Mouse (Mus musculus): ENCODE data around the gene Trim67.
A peak's percentile ranks its signal among the peaks of the same experiment; 100 is the strongest.

Gene Trim67

DNA sequence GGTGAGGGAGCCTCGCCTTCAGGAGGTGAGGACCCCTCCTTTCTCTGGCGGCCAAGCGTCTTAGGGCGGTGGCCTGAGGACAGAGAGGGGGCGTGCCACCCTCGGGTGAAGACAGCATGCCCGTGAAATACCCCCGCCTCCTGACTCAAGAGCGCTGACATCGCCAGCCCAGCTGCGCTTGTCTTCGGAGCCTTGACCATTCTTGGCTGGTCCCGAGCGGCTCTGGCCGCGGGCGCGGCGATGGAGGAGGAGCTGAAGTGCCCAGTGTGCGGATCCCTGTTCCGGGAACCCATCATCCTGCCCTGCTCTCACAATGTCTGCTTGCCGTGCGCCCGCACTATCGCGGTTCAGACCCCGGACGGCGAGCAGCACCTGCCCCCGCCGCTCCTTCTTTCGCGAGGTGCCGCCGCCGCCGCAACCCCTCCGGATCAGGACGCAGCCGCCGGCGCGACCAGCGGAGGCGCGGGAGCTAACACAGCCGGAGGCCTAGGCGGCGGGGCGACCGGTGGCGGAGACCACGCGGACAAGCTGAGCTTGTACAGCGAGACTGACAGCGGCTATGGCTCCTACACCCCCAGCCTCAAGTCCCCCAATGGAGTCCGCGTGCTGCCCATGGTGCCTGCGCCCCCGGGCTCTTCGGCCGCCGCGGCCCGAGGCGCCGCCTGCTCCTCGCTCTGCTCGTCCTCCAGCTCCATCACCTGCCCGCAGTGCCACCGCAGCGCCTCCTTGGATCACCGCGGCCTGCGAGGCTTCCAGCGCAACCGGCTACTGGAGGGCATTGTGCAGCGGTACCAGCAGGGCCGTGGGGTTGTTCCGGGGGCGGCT is 981 bp downstream of the Trim67 start:
- DNase-seq (ENCODE audit: extremely low read depth, insufficient read length, low spot score): no peak

- no peak for DNase-seq (ENCODE audit: extremely low read depth, insufficient read length, low spot score)
Measured at GRCm38 (mm10) chr8:124794486-124794780, 1.5 kb downstream of the Trim67 start.

GRCm38 (mm10) chr8:124795781-124796488 is 3.0 kb downstream of the Trim67 start:
- no peak for DNase-seq (ENCODE audit: extremely low read depth, insufficient read length, low spot score)

GRCm38 (mm10) chr8:124800542-124800941 is 7.7 kb downstream of the Trim67 start:
- DNase-seq (ENCODE audit: extremely low read depth, insufficient read length, low spot score): no peak

DNA sequence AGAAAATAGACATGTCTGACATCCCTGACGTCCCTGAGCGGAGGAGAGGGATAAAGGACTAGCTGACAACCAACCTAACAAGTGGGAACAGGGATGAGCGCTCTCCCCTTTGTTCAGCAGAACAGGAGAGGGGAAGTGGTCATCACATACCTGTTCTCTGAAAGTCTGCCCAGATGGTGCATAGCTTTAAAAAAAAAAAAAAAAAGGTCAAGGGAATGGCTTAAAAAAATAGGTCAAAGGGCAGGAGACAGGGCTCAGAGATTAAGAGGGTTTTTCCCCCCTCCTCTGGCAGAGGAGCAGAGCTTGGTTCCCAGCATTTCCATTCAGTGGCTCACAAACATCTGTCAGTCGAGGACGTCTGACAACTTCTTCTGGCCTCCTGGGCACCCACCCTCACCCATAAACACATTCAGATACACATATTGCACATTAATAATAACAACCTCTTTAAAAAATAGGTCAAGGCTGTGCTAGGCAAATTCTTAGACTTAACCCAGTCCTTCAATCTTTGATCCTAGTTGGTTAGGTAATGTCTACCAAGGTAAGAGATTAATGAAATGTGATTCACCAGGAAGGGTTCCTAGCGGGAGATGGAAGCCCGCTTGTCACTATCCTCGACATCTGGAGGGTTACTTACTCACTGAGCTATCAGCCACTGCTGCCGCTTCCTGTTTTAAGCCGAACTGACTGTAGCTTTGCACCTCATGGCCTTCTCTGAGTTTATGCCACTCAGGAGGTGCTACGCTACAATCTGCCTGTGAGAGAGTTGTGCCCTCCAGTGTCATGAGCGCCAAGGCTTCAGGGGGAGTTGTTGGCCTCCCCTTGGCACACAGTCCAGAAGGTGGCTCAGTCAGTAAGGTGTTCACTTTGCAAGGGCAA is 11.2 kb downstream of the Trim67 start:
- DNase-seq (ENCODE audit: extremely low read depth, insufficient read length, low spot score): no peak

- no peak for DNase-seq (ENCODE audit: extremely low read depth, insufficient read length, low spot score)
Measured at GRCm38 (mm10) chr8:124805990-124806389, 13.1 kb downstream of the Trim67 start.

DNA sequence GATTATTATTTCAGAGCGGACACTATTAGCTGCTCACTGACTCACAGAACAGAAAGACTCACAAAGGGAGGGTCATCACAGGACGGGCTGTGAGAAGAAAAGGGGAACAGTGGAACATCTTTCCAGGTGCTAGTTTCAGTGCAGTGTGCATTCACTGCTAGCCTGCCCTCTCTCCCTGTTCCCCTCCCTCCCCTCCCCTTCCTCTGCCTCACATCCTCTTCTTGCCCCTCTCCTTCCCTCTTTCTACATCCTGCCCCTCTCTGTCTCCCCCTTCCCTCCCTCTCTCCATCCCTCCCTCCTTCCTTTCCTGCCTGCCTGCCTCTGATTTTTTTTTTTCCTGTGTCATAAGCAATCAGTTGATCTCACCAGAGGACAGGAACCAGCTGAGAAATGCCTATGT is 16.5 kb downstream of the Trim67 start:
- DNase-seq (ENCODE audit: extremely low read depth, insufficient read length, low spot score): no peak

- no peak for DNase-seq (ENCODE audit: extremely low read depth, insufficient read length, low spot score)
Measured at GRCm38 (mm10) chr8:124810056-124810610, 17.2 kb downstream of the Trim67 start.

DNA sequence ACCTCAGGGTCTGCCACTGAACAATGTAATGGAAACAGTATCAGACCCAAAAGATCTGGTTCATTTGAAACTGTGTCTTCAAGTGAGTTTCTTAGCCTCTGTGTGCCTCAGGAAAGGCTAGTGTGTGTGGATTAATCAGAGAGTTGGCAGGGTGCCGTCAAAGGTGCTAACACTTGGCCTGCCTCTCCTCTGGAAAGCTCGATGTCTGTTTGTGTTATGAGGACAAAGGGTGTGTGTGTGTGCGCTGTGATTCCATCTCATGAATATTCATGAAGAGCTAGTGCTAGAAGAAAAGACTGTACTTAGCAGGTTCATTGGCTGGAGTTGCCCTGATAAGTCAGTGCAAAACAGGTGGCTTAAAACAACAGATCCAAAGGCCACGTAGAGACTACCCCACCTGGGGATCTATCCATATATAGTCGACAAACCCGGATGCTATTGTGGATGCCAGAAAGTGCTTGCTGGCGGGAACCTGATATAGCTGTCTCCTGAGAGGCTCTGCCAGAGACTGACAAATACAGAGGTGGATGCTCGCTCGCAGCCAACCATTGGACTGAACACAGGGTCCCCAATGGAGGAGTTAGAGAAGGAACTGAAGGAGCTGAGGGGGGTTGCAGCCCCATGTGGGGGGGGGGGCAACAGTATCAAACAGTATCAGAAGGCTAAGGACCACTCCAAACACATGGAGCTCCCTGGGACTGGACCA is 17.9 kb downstream of the Trim67 start:
- DNase-seq (ENCODE audit: extremely low read depth, insufficient read length, low spot score): no peak

GRCm38 (mm10) chr8:124813326-124813725 is 20.4 kb downstream of the Trim67 start:
- no peak for DNase-seq (ENCODE audit: extremely low read depth, insufficient read length, low spot score)

- DNase-seq (ENCODE audit: extremely low read depth, insufficient read length, low spot score): no peak
Measured at GRCm38 (mm10) chr8:124815870-124816269, 23.0 kb downstream of the Trim67 start.

- DNase-seq (ENCODE audit: extremely low read depth, insufficient read length, low spot score): no peak
Measured at GRCm38 (mm10) chr8:124816866-124817265, 24.0 kb downstream of the Trim67 start.

GRCm38 (mm10) chr8:124817361-124817760 is 24.5 kb downstream of the Trim67 start:
- DNase-seq (ENCODE audit: extremely low read depth, insufficient read length, low spot score): no peak

DNA sequence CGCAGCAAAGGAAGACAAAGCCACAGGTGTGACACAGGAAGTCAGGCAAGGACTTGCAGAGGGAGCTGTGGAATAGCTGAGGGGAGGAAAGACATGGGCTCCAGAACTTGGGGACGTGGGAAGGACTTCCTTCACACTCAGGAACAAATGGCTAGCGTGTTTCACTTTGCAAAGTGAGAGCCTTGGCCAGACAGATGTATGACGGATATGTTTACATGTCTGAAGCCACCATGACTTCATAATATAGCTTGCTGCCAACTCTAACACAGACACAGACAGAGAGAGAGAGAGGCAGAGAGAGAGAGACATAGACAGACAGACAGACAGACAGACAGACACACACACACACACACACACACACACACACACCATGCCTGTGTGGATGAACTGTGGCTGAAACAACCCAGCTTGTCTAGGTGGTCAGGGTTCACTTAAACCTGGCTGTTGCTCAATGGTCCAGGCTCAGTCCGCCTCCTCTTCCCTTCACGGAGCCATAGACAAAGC is 26.8 kb downstream of the Trim67 start:
- no peak for DNase-seq (ENCODE audit: extremely low read depth, insufficient read length, low spot score)

GRCm38 (mm10) chr8:124820125-124820524 is 27.2 kb downstream of the Trim67 start:
- no peak for DNase-seq (ENCODE audit: extremely low read depth, insufficient read length, low spot score)

- no peak for DNase-seq (ENCODE audit: extremely low read depth, insufficient read length, low spot score)
Measured at GRCm38 (mm10) chr8:124823497-124823896, 30.6 kb downstream of the Trim67 start.

- peak; percentile 81 for DNase-seq (ENCODE audit: extremely low read depth, insufficient read length, low spot score)
Measured at GRCm38 (mm10) chr8:124826658-124827057, 33.8 kb downstream of the Trim67 start.

DNA sequence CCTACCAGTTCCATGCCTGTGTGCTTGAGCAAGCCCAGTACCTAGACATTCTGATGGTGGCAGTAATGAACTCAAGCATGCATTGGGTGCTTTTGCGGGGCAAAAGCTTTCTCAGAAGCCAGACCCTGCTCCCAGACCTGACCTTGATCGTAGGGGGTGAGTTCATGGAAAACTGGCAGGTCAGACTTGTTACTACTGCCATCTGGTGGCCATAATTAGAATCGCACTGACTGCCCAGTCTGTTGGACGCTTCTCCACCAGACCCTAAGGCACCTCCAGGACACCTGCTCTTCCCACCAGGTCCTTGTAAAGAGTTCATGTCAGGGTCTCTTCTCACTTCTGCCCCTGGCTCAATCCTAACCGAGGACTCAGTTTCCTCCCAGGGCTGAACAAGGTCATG is 34.5 kb downstream of the Trim67 start:
- peak; percentile 28 for DNase-seq (ENCODE audit: extremely low read depth, insufficient read length, low spot score)

GRCm38 (mm10) chr8:124828561-124829240 is 35.8 kb downstream of the Trim67 start:
- DNase-seq (ENCODE audit: extremely low read depth, insufficient read length, low spot score): no peak

DNA sequence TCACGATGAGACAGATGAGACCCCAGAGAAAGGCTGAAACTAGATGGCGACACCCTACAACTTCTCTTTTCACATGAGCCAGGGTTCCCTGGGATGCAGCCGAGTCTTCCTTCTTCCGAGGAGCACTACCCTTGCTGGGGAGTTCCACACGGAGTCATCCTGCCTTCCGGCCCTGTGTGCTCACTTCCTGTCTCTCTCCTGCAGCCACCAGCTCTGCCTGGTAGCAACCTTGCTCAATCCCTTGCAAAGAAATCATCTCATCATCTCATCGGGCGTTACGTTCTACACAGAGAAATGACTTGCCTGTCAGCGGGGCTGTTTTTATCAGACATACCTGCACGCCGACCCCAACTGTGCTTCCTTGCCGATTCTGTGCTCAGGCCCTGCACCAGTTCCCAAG is 37.2 kb downstream of the Trim67 start:
- DNase-seq (ENCODE audit: extremely low read depth, insufficient read length, low spot score): no peak

Data from 3134 (cell line).